Mouse (Mus musculus): Measurements from ENCODE around the gene Iqcg.

- no peak for TF ChIP-seq CTCF (IDR thresholded peaks at IDR 0.05; ENCODE audit: control insufficient read depth, insufficient read depth, insufficient read length)
- no peak for TF ChIP-seq MYOD1 (IDR thresholded peaks at IDR 0.05; ENCODE audit: control insufficient read depth, insufficient read length, low read depth)
- no peak for TF ChIP-seq USF1 (IDR thresholded peaks at IDR 0.05; ENCODE audit: low read depth)
- no peak for TF ChIP-seq CEBPB (IDR thresholded peaks at IDR 0.05; ENCODE audit: low read depth)
- TF ChIP-seq MYOG (IDR thresholded peaks at IDR 0.05; ENCODE audit: control insufficient read depth, extremely low read depth, insufficient read length), result no peak
Observed at GRCm38 (mm10) chr16:33015396-33015907, 40.6 kb downstream of the Iqcg start.
